Mouse (Mus musculus): ENCODE data around the gene Mpig6b.

DNA sequence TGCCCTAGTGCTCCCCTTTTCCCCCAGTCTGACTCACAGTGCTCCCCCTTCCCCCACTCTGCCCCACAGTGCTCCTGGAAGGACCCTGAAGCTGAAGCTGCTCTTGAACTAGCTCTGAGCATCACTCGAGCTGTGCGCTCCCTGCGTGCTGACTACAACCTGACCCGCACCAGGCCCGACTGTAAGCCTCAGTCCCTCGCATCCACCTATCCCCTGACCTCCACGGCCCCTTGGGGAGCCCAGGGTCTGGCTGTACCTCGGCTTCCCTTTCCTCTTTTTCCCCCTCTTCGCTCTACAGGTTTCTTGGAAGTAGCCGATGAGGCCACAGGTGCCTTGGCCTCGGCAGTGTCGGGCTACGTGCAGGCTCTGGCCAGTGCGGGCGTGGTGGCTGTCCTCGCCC is 50.7 kb downstream of the Mpig6b start:
- TF ChIP-seq CTCF (IDR thresholded peaks at IDR 0.05), result no peak
- TF ChIP-seq POLR2A (IDR thresholded peaks at IDR 0.05; ENCODE audit: insufficient read depth, low read depth, low read length), result no peak

All from heart, adult 2 months (tissue).